Mouse (Mus musculus) midbrain, embryonic 16.5 days (tissue): ENCODE data around the gene Psg29. TPM values are rescaled to one million over a fixed set of nuclear protein-coding genes. Genes with fewer than 3 reads are reported as not detected.

Experiments used
- ATAC-seq: fragments of 200-750 bp; cut with Nextera tagmentation; 2 replicates; pipeline ENCODE4 v1.8.0; 2017; ENCODE audit warnings: moderate TSS enrichment
- H3K27ac ChIP-seq: fragments of 300-500 bp; sonication (generic); 2 replicates; pipeline ENCODE4 v1.5.1; 2014; ENCODE audit warnings: mild to moderate bottlenecking, low read length, mixed read lengths
- H3K27me3 ChIP-seq: fragments of 300-500 bp; sonication (generic); 2 replicates; pipeline ENCODE4 v1.6.1; 2014; ENCODE audit warnings: low read depth, low read length, mixed read lengths; ENCODE audit not compliant: control insufficient read depth, insufficient read depth
- H3K36me3 ChIP-seq: fragments of 300-500 bp; sonication (generic); 2 replicates; pipeline ENCODE4 v1.6.1; 2014; ENCODE audit warnings: mild to moderate bottlenecking, low read length, moderate library complexity, mixed read lengths; ENCODE audit not compliant: control insufficient read depth, insufficient read depth
- H3K4me1 ChIP-seq: fragments of 300-500 bp; sonication (generic); 2 replicates; pipeline ENCODE4 v1.6.1; 2014; ENCODE audit warnings: mild to moderate bottlenecking, low read length, mixed read lengths; ENCODE audit not compliant: control insufficient read depth, insufficient read depth
- H3K4me2 ChIP-seq: fragments of 300-500 bp; sonication (generic); 2 replicates; pipeline ENCODE4 v1.6.1; 2014; ENCODE audit warnings: mild to moderate bottlenecking, low read length, mixed read lengths
- H3K4me3 ChIP-seq: fragments of 300-500 bp; sonication (generic); 2 replicates; pipeline ENCODE4 v1.5.1; 2014; ENCODE audit warnings: low read depth, mild to moderate bottlenecking, low read length, moderate library complexity, mixed read lengths
- H3K9ac ChIP-seq: fragments of 300-500 bp; sonication (generic); 2 replicates; pipeline ENCODE4 v1.6.1; 2014; ENCODE audit warnings: low read depth, low read length, mixed read lengths
- H3K9me3 ChIP-seq: fragments of 300-500 bp; sonication (generic); replicated peaks from 2 replicates; pipeline ENCODE4 v1.6.1; 2014; ENCODE audit warnings: mild to moderate bottlenecking, low read length, mixed read lengths; ENCODE audit not compliant: control insufficient read depth, poor library complexity, severe bottlenecking
- WGBS: fragments of 180-500 bp; shearing (Covaris S2); extraction: QIAGEN DNeasy Blood & Tissue Kit; methylation state at CpG from one replicate; pipeline ENCODE4 v1.1.7; 2014; 5-methylcytosine and 5-hydroxymethylcytosine counted together
- polyA plus RNA-seq: library from polyadenylated mRNA; unstranded; fragments of >200 nt; fragmentation: Nextera tagmentation; extraction: Ambion mirVana; gene quantifications from 2 replicates; pipeline ENCODE4 v1.2.1, GENCODE M21; 2015

The Psg29 gene
- 0.06 TPM in 1 of 2 replicates, not detected in the other for polyA plus RNA-seq

DNA sequence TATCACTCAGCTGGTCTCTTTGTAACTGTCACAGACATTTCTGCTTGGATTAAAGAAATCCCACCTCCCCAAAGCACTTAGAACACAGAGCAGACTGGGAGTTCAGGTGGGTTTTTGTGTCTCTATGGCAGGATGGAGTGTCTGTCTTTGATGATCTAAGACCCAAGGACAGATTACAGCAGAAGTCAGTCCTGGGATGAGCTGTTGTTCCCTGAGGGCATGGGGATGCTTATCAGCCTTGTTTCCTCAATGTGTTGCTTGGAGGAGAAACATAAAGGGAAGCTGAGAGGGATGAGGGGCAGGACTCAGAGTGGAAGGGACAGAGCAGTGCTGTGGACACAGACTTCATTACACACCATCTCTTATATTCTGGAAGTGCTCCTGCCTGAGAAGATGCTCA is at the start of gene Psg29:
Gene Psg29, plus strand, starts transcription at position 301 of the 400 bp plus-strand sequence.
- no peak for ATAC-seq
- Histone ChIP-seq H3K9ac (no peak within 1 kb of the TSS), H3K27ac (no peak within 1 kb of the TSS), H3K36me3 (no peaks in the 10 kb centered on the region), H3K4me1 (no peaks in the 10 kb centered on the region), H3K9me3 (peaks cover 20% of the 10 kb centered on the region), H3K4me3 (no peak within 1 kb of the TSS), H3K27me3 (no peaks in the 10 kb centered on the region), H3K4me2 (no peak within 1 kb of the TSS)

DNA sequence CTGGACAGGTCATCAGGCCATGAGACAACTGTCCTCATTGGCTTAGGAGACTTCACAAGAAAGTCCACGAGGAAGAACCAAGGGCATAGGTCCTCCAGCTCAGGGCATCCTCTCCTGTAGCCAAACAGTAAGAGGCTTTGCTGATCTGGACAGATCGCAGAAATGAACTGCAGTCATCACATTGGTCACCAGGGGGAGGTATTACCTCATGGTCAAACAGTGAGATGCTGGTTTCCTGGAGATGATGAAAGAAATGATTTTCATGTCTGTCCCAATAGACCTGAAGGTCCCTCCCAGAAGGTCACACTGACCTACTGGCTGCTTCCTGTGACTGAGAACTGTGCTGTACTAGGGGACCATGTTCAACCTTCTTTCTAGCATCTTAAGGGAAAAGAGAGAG is 47.6 kb upstream of the Psg29 start:
- no peak overlapping the region for H3K9ac ChIP-seq
- H3K9me3 ChIP-seq, result peaks cover 18% of the 10 kb centered on the region; the same call in 1 of the 2 replicates
- no peaks in the 10 kb centered on the region for H3K4me1 ChIP-seq
- no peak for ATAC-seq
- no peaks in the 10 kb centered on the region for H3K36me3 ChIP-seq
- 50% methylated on average over 2 of the region's 2 CpGs for WGBS
- no peak overlapping the region for H3K4me3 ChIP-seq
- no peak overlapping the region for H3K27ac ChIP-seq
- no peak overlapping the region for H3K4me2 ChIP-seq
- H3K27me3 ChIP-seq, result no peaks in the 10 kb centered on the region

DNA sequence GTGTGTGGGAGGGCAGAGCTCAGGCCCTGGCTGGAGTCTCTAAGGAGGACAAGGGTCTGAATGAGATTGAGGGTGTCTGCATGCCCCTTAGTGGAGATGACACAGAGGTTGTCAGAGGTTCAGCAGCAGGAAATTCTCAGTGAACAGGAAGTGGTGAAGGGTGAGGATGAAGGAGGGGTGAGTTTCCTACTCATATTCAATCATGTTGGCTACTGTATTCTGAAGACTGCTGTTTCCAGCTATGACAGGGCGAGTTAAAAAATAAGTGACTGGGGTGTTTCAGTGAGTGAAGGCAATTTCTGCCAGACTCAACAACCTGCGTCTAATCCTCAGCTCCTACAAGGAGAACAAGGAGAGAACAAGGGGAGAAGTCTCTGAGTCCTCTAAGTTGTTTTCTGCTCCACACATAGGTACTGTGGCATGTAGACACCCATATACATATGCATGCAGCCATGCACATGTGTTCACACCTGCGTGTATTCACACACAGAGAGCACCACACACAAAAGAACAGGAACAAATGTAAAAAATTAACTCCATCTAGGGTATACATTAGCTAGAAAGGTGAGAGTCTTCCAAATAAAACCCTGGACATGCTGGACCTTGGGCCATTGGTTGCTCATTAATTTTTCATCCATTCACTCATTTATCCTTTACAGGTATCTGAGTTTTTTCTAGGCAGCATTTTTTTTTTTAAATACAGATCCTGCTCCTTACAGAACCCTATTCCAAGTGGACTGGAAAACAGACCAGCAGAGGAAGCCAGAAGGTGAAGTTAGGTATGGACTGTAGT is 46.2 kb upstream of the Psg29 start:
- no peak overlapping the region for H3K9ac ChIP-seq
- H3K4me1 ChIP-seq, result no peaks in the 10 kb centered on the region
- no peak overlapping the region for H3K4me2 ChIP-seq
- 75% methylated on average over 3 of the region's 3 CpGs for WGBS
- H3K9me3 ChIP-seq, result peaks cover 18% of the 10 kb centered on the region; the same call in 1 of the 2 replicates
- no peak for ATAC-seq
- no peaks in the 10 kb centered on the region for H3K36me3 ChIP-seq
- H3K27me3 ChIP-seq, result no peaks in the 10 kb centered on the region
- H3K27ac ChIP-seq, result no peak overlapping the region
- no peak overlapping the region for H3K4me3 ChIP-seq

DNA sequence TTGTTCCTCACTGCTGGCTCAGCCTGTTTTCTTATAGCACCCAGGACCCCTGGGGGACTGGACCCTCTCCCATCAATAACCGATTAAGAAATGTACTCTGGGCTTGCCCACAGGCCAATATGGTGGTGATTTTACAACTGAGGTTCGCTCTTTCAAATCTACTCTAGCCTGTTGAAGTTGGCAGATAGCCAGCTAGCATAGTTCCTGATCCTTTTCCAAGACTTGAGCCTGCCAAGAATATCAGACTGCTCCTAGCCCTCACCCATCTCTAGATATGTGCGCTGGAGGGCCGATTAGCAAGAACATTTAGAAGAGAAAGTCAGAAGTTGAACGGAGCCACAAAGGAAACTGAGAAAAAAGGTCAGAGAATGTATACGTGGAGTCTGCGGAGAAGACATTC is 44.3 kb upstream of the Psg29 start:
- Histone ChIP-seq H3K4me3 (no peak overlapping the region), H3K4me1 (no peaks in the 10 kb centered on the region), H3K36me3 (no peaks in the 10 kb centered on the region), H3K27ac (no peak overlapping the region), H3K27me3 (no peaks in the 10 kb centered on the region), H3K9me3 (peaks cover 14% of the 10 kb centered on the region; the same call in 1 of the 2 replicates), H3K9ac (no peak overlapping the region), H3K4me2 (no peak overlapping the region)
- WGBS, result 87% methylated on average over 7 of the region's 7 CpGs
- no peak for ATAC-seq

DNA sequence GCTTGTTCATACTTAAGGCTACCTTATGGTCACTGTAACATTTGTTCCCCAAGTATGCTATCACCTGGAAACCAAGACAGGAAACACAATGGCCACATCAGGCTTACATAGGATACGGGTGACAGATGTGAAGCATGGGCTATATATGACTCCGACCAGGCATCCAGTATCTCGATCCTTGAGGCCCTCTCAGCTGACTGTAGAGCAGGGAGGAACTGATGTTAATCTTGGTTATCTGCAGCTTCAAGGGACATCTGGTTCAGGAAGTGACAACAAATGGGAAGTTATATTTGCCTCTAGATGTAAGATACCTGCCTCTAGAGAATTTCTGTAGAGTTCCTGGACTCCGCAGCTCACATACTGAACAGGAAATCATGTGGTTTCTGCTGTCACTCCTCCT is 31.4 kb upstream of the Psg29 start:
- no peak for ATAC-seq
- peaks cover 8% of the 10 kb centered on the region; the same call in 1 of the 2 replicates for H3K9me3 ChIP-seq
- H3K9ac ChIP-seq, result no peak overlapping the region
- H3K4me2 ChIP-seq, result no peak overlapping the region
- no peaks in the 10 kb centered on the region for H3K27me3 ChIP-seq
- H3K4me1 ChIP-seq, result no peaks in the 10 kb centered on the region
- H3K4me3 ChIP-seq, result no peak overlapping the region
- WGBS, result 92% methylated on average over 4 of the region's 4 CpGs
- no peaks in the 10 kb centered on the region for H3K36me3 ChIP-seq
- no peak overlapping the region for H3K27ac ChIP-seq

DNA sequence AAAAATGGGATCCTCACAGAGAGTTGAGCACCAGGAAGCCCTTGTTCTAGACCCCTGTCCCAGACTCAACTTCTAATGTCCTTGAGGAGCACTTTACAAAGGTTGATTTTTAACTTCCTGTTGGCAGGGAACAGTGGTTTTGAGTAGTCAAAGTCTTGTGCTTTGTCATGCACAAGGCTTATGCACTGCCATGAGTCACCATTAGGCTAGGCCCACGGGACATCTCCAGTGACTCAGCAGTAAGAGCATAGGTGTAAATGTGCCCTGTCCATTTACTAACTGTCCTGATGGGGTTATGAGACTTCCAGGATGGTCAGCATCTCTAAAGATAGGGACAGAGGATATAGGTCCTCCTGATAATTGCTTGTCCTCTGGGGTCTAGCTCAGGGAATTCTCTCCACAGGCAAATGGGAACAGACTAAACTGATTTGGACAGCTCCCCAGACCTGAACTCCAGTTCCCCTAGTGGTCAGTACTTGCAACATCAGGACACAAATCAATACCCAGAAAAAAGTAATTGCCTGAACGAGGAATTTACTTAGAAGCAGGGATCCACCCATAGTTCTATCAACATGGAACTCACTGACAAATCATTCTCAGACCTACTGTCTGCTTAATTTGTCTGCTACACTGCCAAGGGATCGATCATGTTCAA is 2.4 kb downstream of the Psg29 start:
- Histone ChIP-seq H3K27ac (no peak overlapping the region), H3K36me3 (no peaks in the 10 kb centered on the region), H3K9ac (no peak overlapping the region), H3K27me3 (no peaks in the 10 kb centered on the region), H3K4me3 (no peak overlapping the region), H3K4me2 (no peak overlapping the region), H3K9me3 (peaks cover 29% of the 10 kb centered on the region), H3K4me1 (no peaks in the 10 kb centered on the region)
- 70% methylated on average over 3 of the region's 3 CpGs for WGBS
- no peak for ATAC-seq

Other genes with a start within 250 kb of the Psg29 start
- gene Pnmal1, start 243.8 kb upstream of the Psg29 start, polyA plus RNA-seq, result 83.1 and 89.5 TPM in 2 replicates
- gene Gm42372, start 220.4 kb upstream of the Psg29 start, polyA plus RNA-seq, result 7.2 and 7.3 TPM in 2 replicates
- gene Ccdc8, start 210.8 kb upstream of the Psg29 start, polyA plus RNA-seq, result 6.4 and 6.9 TPM in 2 replicates
- gene Ppp5c, start 175.6 kb upstream of the Psg29 start, polyA plus RNA-seq, result 118 and 127 TPM in 2 replicates
- gene Hif3a, start 141.1 kb upstream of the Psg29 start, polyA plus RNA-seq, result 4.0 and 5.7 TPM in 2 replicates
- gene Psg16, start 129.4 kb upstream of the Psg29 start, polyA plus RNA-seq, result 5.7 and 7.2 TPM in 2 replicates
- gene Ceacam3, start 53.2 kb upstream of the Psg29 start, polyA plus RNA-seq, result 0.06 TPM in 1 of 2 replicates, not detected in the other